Comparison of ENCODE assay signal across 9 mouse cellular contexts in genomic region chr3:107038156-107038536, GRCm38 (mm10). TPM values are rescaled to one million over a fixed set of nuclear protein-coding genes. Genes with fewer than 3 reads are reported as not detected.
DNase-seq lines count a peak whose midpoint lies in the region; ATAC-seq and TF ChIP-seq lines count a peak whose summit lies in the region.
"Had no signal": no experiment of that assay in that cellular context is flagged by ENCODE, and none has a peak within 500 bp of the region (broad histone marks: within the 10 kb centered on the region; RNA-seq: fewer than 3 reads in every experiment).

No protein-coding gene starts in this region.

- no peak for TF ChIP-seq POLR2A in bone marrow macrophage, adult 2 months (IDR thresholded peaks at IDR 0.05; ENCODE audit: borderline replicate concordance, low read depth, low read length)

- no peak for TF ChIP-seq CTCF in bone marrow macrophage, adult 2 months (IDR thresholded peaks at IDR 0.05; ENCODE audit: low read depth, low read length)
- no peak for TF ChIP-seq CTCF in midbrain, postnatal 0 days (IDR thresholded peaks at IDR 0.05)

- no peak overlapping the region for H3K9ac ChIP-seq in kidney, embryonic 15.5 days
- no peak overlapping the region for H3K9ac ChIP-seq in kidney, embryonic 14.5 days (ENCODE audit: low read depth, low read length)
- H3K9ac ChIP-seq in midbrain, postnatal 0 days (replicated peaks; ENCODE audit: low read length, poor library complexity, severe bottlenecking) = no peak overlapping the region; the same call in 1 of the 2 replicates

- peak; percentile 92 for DNase-seq in induced T-regulatory cell, adult 2 months (ENCODE audit: low read depth)
- DNase-seq in midbrain, postnatal 0 days (ENCODE audit: low spot score) = no peak
- no peak for DNase-seq in left cerebral cortex, adult 11 months (ENCODE audit: low spot score)
- no peak for DNase-seq in cerebellum, adult 18-20 months
- DNase-seq in frontal cortex, postnatal 14 days (ENCODE audit: low spot score in 2 of 2) = no peak
- DNase-seq: gastrocnemius, postnatal 25 days had no signal

- no peak overlapping the region for H3K4me3 ChIP-seq in kidney, embryonic 15.5 days (replicated peaks)
- no peak overlapping the region for H3K4me3 ChIP-seq in kidney, embryonic 14.5 days (ENCODE audit: low read length)
- peak overlapping the region; percentile 60 for H3K4me3 ChIP-seq in bone marrow macrophage, adult 2 months (ENCODE audit: insufficient read depth, low read length)
- H3K4me3 ChIP-seq in midbrain, postnatal 0 days (ENCODE audit: low read depth, low read length) = peak overlapping the region; percentile 81

- H3K36me3 ChIP-seq in kidney, embryonic 15.5 days = no peaks in the 10 kb centered on the region
- H3K36me3 ChIP-seq in kidney, embryonic 14.5 days (ENCODE audit: control insufficient read depth, insufficient read depth, low read length) = no peaks in the 10 kb centered on the region
- H3K36me3 ChIP-seq in midbrain, postnatal 0 days (ENCODE audit: insufficient read depth, low read length) = no peaks in the 10 kb centered on the region

- H3K9me3 ChIP-seq in kidney, embryonic 15.5 days (replicated peaks) = no peaks in the 10 kb centered on the region
- H3K9me3 ChIP-seq in kidney, embryonic 14.5 days (ENCODE audit: control insufficient read depth, low read length) = no peaks in the 10 kb centered on the region
- H3K9me3 ChIP-seq in midbrain, postnatal 0 days (ENCODE audit: low read length) = no peaks in the 10 kb centered on the region

- H3K27me3 ChIP-seq in kidney, embryonic 15.5 days = peaks cover 20% of the 10 kb centered on the region; the same call in 1 of the 2 replicates
- H3K27me3 ChIP-seq in kidney, embryonic 14.5 days (ENCODE audit: control insufficient read depth, insufficient read depth, low read length) = peaks cover 5% of the 10 kb centered on the region
- H3K27me3 ChIP-seq in midbrain, postnatal 0 days (ENCODE audit: insufficient read depth, low read length) = no peaks in the 10 kb centered on the region

- H3K4me2 ChIP-seq in kidney, embryonic 15.5 days = 0 out of 2 replicates have a peak overlapping the region, but pooled peaks have one; percentile 12
- H3K4me2 ChIP-seq in kidney, embryonic 14.5 days (replicated peaks; ENCODE audit: low read depth, low read length) = no peak overlapping the region
- peak overlapping the region; percentile 79 for H3K4me2 ChIP-seq in midbrain, postnatal 0 days (ENCODE audit: low read depth, low read length, poor library complexity, severe bottlenecking)

- ATAC-seq in kidney, embryonic 15.5 days (replicated peaks; ENCODE audit: low FRiP score) = no peak
- no peak for ATAC-seq in kidney, embryonic 14.5 days (ENCODE audit: low FRiP score, low TSS enrichment)
- no peak for ATAC-seq in midbrain, postnatal 0 days (ENCODE audit: low FRiP score)

- no peak overlapping the region for H3K27ac ChIP-seq in kidney, embryonic 15.5 days
- no peak overlapping the region for H3K27ac ChIP-seq in kidney, embryonic 14.5 days (ENCODE audit: low read depth, low read length)
- peak overlapping the region; percentile 51 for H3K27ac ChIP-seq in bone marrow macrophage, adult 2 months (ENCODE audit: insufficient read depth, low read depth, low read length)
- 0 out of 2 replicates have a peak overlapping the region, but pooled peaks have one; percentile 26 for H3K27ac ChIP-seq in midbrain, postnatal 0 days (ENCODE audit: low read depth, low read length)

- H3K4me1 ChIP-seq in kidney, embryonic 15.5 days = peaks cover 20% of the 10 kb centered on the region
- H3K4me1 ChIP-seq in kidney, embryonic 14.5 days (ENCODE audit: control insufficient read depth, insufficient read depth, low read length) = no peaks in the 10 kb centered on the region
- H3K4me1 ChIP-seq in bone marrow macrophage, adult 2 months (ENCODE audit: control insufficient read depth, insufficient read depth, low read length) = peaks cover 24% of the 10 kb centered on the region
- H3K4me1 ChIP-seq in midbrain, postnatal 0 days (ENCODE audit: insufficient read depth, low read length) = peaks cover 5% of the 10 kb centered on the region; the same call in 1 of the 2 replicates

- WGBS in kidney, embryonic 15.5 days = 77% methylated on average over 6 of the region's 6 CpGs
- WGBS in kidney, embryonic 14.5 days = 78% methylated on average over 6 of the region's 6 CpGs
- 74% methylated on average over 6 of the region's 6 CpGs for WGBS in midbrain, postnatal 0 days

RNA-seq across cellular contexts. Expression of gene Kcna3, which starts 2.2 kb away (rescaled TPM):
- polyA plus RNA-seq in kidney, embryonic 15.5 days (2015; fragmentation: Nextera tagmentation; extraction: Ambion mirVana) = 1.1 and 1.4 TPM in 2 replicates
- polyA plus RNA-seq in kidney, embryonic 14.5 days (2014; fragmentation: Nextera tagmentation; extraction: Ambion mirVana) = 0.91 and 1.6 TPM in 2 replicates
- polyA plus RNA-seq in bone marrow macrophage, adult 2 months (2012; ENCODE audit: insufficient read depth, insufficient read length, missing spikeins) = 1.1 and 2.5 TPM in 2 replicates
- total RNA-seq in midbrain, postnatal 0 days (2014; rRNA removed) = 66.1 and 74.0 TPM in 2 replicates
- polyA plus RNA-seq in midbrain, postnatal 0 days (2015; fragmentation: Nextera tagmentation; extraction: Ambion mirVana) = 15.6 and 16.0 TPM in 2 replicates
- total RNA-seq: gastrocnemius, postnatal 25 days had no signal

Comparison
In these comparisons a context has a peak if more than half of its experiments do, and no peak if none do; other contexts are left out.
1. H3K27ac ChIP-seq: peak in bone marrow macrophage, adult 2 months (single experiment) and midbrain, postnatal 0 days (single experiment); none in kidney, embryonic 15.5 days (single experiment) and kidney, embryonic 14.5 days (single experiment).
2. H3K4me3 ChIP-seq: peak in bone marrow macrophage, adult 2 months (single experiment) and midbrain, postnatal 0 days (single experiment); none in kidney, embryonic 15.5 days (single experiment) and kidney, embryonic 14.5 days (single experiment).